Mouse (Mus musculus): Measurements from ENCODE around the gene Mapt. TPM values are rescaled to one million over a fixed set of nuclear protein-coding genes. Genes with fewer than 3 reads are reported as not detected.

Gene Mapt
- polyA plus RNA-seq, 1 experiment from 2014 or later: 1,112 TPM

DNA sequence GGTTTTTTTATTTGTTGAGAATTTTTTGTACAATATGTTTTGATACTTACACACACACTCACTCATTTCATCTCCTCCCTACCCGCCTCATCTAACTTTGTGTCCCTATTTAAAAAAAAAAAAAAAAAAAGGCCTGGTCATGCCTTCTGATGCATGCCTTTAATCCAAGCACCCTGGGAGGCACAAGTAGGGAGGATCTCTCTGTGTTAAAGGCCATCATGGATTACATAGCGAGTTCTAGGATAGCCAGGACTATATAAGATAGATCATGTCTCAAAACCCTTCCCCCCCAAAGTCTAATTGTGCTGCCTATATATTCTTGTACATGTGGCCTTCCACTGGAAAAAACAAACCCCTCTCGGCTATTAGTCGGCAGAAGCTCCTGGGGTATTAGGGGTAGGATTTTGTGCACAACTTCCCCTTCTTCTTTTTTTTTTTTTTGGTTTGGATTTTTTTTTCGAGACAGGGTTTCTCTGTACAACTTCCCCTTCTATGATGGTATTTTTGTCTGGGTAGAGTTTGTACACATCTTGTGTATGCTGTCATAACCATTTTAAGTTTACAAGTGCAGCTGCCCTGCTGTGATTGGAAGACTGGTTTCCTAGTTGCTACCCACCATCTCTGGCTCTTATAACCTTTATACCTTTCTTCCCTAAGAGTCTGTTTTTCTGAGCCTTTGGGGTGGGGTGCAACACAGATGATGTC is 136.4 kb downstream of the Mapt start:
- H3K36me3 ChIP-seq (replicated peaks): no peaks in the 10 kb centered on the region; the same call in 1 of the 2 replicates
- H3K4me1 ChIP-seq: no peaks in the 10 kb centered on the region
- ATAC-seq (replicated peaks): no peak
- H3K4me2 ChIP-seq: no peak overlapping the region
- no peak overlapping the region for H3K27ac ChIP-seq
- H3K9ac ChIP-seq: no peak overlapping the region
- 90% methylated on average over 5 of the region's 5 CpGs for WGBS
- no peaks in the 10 kb centered on the region for H3K27me3 ChIP-seq (replicated peaks)
- H3K9me3 ChIP-seq: no peaks in the 10 kb centered on the region
- no peak overlapping the region for H3K4me3 ChIP-seq

DNA sequence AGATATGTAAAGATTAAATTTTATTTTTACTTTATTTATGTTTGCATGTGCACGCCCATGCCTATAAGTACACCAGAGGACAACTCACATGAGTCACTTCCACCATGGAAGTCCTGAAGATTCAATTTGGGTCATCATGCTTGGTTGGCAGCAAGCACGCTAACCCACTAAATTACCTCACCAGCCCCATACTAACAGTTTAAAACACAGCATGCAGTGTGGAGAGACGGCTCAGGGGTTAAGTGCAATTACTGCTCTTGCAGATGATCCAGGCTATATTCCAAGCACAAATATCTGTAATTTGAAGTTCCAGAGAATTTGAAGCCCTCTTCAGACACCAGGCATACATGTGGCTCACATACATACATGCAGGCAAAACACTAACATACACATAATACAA is 145.1 kb downstream of the Mapt start:
- Histone ChIP-seq H3K4me2 (no peak overlapping the region), H3K27me3 (replicated peaks) (no peaks in the 10 kb centered on the region), H3K9me3 (no peaks in the 10 kb centered on the region), H3K4me1 (no peaks in the 10 kb centered on the region), H3K9ac (no peak overlapping the region), H3K27ac (no peak overlapping the region), H3K4me3 (no peak overlapping the region), H3K36me3 (replicated peaks) (0 out of 2 replicates have a peak, but pooled peaks cover 3% of the 10 kb centered on the region)
- WGBS: 89% methylated on average over 3 of the region's 3 CpGs
- ATAC-seq (replicated peaks): no peak

DNA sequence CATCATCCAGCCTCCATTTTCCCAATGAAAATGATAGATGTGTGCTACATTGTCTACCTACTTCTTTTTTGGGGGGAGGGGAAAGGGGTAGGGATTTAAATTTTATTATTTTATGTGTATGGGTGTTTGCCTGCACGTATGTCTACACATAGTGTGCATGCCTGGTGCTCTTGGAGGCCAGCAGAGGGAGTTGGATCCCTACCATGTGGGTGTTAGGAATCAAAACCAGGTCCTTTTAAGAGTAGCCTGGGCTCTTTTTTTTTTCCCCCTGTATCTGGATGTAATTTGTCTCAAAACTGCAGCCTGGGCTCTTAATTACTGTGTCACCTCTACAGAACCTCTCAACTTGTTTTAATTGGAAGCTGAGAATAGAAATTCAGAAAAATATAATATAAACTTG is 148.4 kb downstream of the Mapt start:
- no peak overlapping the region for H3K27ac ChIP-seq
- H3K27me3 ChIP-seq (replicated peaks): no peaks in the 10 kb centered on the region
- 61% methylated on average over 1 of the region's 1 CpGs for whole genome bisulfite sequencing
- H3K9ac ChIP-seq: no peak overlapping the region
- ATAC-seq (replicated peaks): no peak
- H3K9me3 ChIP-seq: no peaks in the 10 kb centered on the region
- H3K36me3 ChIP-seq (replicated peaks): 0 out of 2 replicates have a peak, but pooled peaks cover 3% of the 10 kb centered on the region
- H3K4me2 ChIP-seq: no peak overlapping the region
- H3K4me3 ChIP-seq: no peak overlapping the region
- H3K4me1 ChIP-seq: no peaks in the 10 kb centered on the region

Small RNA genes lying within 50 kb of the gene (microRNA-seq; reads per million reads assigned to microRNA genes)
- gene Gm47310: not detected

Other genes starting within 250 kb of the Mapt start
- 7.5 and 8.6 TPM in 2 replicates for gene Crhr1, start 98.5 kb upstream of the Mapt start, polyA plus RNA-seq (2015; fragmentation: Nextera tagmentation; extraction: Ambion mirVana)
- gene Sppl2c, start 45.1 kb upstream of the Mapt start, polyA plus RNA-seq (2015; fragmentation: Nextera tagmentation; extraction: Ambion mirVana): not detected in 2 replicates
- gene Kansl1, start 237.5 kb downstream of the Mapt start, polyA plus RNA-seq (2015; fragmentation: Nextera tagmentation; extraction: Ambion mirVana): 31.0 and 31.1 TPM in 2 replicates

All from midbrain, embryonic 15.5 days (tissue).